Mouse (Mus musculus) lung, postnatal 25 days (tissue): ENCODE measurements at regions not wholly inside any gene's neighbourhood (a gene's known extent, or its start where the extent isn't known, plus 50 kb on each side); places are given as distances from the start of the nearest gene placed in this dataset.

Experiments used
- DNase-seq: peaks from one replicate; pipeline ENCODE4 v3.0.0; 2022; ENCODE audit warnings: low spot score

GRCm38 (mm10) chr14:105950924-105951323 is 54.3 kb upstream of the Spry2 start:
- peak; percentile 55 for DNase-seq

- DNase-seq: no peak
Measured at GRCm38 (mm10) chr14:105955082-105955481, 58.5 kb upstream of the Spry2 start.

- DNase-seq: no peak
Measured at GRCm38 (mm10) chr14:105956796-105957195, 60.2 kb upstream of the Spry2 start.

DNA sequence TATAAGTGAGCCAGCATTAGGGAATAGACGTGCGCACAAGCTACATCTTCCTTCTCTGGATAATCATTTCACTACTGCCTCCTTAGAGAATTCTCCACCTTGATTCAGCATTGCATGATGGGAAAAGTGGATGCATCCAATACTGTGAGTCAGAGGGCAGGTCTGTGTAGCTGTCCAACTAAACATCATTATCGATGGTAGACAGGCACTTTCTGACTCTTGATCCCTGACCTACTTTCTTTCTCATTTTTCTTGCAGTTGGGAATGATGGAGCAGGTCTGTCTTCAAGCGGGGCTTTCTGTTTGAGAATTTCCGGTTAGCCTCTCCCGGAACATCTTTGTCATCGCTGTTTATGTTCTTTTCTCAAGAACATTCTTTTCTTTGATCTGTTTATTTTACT is 61.4 kb upstream of the Spry2 start:
- DNase-seq: peak; percentile 39

GRCm38 (mm10) chr14:105979544-105980323 is 83.1 kb upstream of the Spry2 start:
- peak; percentile 36 for DNase-seq

- no peak for DNase-seq
Measured at GRCm38 (mm10) chr14:105980324-105980680, 83.7 kb upstream of the Spry2 start.

GRCm38 (mm10) chr14:105987341-105987882 is 90.8 kb upstream of the Spry2 start:
- no peak for DNase-seq

DNA sequence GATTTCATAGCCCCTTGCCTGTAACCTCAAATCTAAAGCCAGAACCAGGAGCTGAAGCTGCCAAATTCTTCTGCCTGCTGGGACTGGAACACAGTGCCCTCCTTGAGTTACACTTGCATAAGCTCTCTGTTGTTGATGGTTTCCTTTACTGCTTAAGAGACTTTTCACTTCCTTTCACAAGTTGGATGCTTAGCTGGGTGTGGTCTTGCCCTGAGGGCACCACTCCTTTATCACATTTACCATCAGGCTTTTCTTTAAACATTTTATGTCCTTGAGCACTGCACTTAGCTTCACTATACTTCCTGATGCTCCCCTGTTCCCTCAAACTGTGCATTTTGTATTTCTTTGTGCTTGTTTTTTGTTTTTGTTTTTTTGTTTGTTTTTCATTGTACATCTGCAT is 92.1 kb upstream of the Spry2 start:
- DNase-seq: no peak

- DNase-seq: peak; percentile 26
Measured at GRCm38 (mm10) chr14:105993124-105993523, 96.5 kb upstream of the Spry2 start.

- DNase-seq: no peak
Measured at GRCm38 (mm10) chr14:105999801-106000200, 103.2 kb upstream of the Spry2 start.

- no peak for DNase-seq
Measured at GRCm38 (mm10) chr14:106007769-106008168, 98.2 kb upstream of the Trim52 start.

- no peak for DNase-seq
Measured at GRCm38 (mm10) chr14:106008951-106009350, 97.0 kb upstream of the Trim52 start.

- DNase-seq: no peak
Measured at GRCm38 (mm10) chr14:106010961-106011360, 95.0 kb upstream of the Trim52 start.

DNA sequence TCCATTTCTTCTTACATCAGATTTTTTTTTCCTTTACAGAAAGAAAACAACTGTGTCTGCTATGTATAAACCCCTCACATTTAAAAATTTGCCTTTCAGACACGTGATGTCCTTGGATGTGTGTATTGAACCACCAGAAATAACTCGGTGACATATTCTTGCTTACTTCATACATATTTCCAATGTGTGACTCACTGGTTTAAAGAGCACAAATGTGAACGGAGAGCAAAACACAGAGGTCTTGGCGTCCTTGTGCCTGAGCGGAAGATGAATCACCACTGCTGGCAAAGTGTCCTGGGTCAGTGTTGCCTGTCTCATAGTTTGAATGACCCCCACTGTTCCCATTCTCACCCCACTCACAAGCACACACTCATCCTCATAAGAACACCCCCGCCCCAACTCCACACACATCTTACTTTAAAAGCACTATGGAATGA is 94.0 kb upstream of the Trim52 start:
- peak; percentile 34 for DNase-seq

DNA sequence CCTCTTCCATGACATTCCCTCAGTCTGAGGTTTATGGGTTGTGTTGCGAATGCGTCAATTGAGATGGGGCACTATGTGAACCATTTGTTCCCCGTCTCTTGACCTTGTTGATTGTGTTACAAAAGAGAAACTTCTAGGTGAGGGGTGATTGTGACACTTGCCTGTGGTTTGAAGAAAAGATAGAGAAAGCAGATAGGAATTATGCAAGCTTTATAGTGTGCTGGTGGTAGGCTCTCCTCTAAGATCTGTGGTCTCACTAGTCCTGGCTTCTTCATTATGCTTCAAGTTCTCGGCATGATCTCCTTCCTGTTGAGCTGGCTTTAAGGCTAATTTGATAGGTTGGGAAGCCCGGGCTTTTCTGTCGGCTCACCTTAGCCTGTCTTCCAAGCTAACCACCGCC is 83.2 kb upstream of the Trim52 start:
- DNase-seq: no peak

DNA sequence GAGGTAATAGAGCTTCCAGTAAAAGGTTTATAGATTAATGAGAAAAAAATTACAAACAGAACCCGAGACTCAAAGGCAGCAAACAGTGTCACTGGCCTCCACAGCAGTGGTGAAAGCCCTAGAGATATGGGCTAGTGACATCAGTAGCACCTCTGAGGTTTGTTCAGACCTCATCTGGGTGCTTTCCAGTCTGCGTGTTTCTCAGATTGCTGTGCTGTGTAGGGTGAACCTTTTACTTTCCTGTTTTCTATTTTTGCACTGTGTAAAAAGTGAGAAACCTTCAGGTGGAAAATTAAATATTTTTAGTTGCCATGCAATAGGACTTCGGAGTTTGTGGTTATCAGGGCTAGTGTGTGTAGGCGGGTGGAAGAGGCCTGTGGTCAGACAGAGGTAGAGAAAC is 79.2 kb upstream of the Trim52 start:
- DNase-seq: no peak

DNA sequence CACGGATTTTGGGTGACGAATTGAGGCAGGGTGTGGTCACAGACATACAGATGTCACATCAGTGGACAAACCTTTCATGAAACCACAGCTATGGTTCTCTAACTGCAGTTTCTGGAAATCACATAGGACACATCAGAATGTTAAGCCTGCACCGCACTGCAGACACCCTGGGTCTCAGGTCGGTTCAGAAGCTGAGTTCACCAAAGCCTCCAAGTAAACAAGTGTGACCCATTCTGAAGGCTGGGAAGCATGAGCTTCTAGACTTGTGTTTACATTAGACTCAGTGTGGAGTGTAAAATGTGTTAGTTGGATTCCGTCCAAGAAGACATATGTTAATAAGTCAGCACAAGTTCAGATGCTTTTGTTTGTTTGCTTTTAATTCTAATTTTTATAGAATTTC is 78.3 kb upstream of the Trim52 start:
- DNase-seq: no peak

GRCm38 (mm10) chr14:106031094-106031493 is 74.9 kb upstream of the Trim52 start:
- no peak for DNase-seq

- DNase-seq: no peak
Measured at GRCm38 (mm10) chr14:106033793-106034192, 72.2 kb upstream of the Trim52 start.

DNA sequence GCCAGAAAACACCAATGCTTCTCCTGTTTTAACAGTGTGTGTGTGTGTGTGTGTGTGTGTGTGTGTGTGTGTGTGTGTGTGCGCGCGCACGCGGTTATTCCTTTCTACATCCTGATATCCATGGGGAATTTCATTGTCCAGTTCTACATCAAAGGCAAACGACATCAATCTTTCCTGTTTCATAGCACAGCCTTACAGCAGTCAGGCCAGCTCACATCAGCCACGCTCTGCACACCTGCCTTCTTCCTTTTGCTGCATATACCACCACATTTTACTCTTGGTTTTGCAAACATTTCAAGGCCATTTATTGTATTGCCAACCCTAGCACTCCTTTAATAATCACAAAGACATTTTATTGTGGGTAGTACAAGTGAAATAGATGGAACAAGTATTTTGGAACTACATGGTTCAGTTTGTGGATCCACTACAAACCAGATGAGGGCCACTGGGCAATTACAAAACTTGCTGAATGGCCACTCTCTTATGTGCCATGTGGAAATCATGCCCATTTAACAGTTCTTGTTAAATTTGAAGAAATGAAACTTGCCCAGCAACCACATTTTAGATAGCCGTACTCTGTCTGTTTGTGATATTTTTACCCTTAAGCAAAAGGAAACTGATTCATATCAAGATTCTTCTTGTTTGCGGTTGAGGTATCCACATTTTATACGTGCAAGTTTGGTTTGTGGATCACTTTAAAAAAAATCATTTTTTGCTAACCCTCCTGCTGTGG is 70.9 kb upstream of the Trim52 start:
- no peak for DNase-seq

DNA sequence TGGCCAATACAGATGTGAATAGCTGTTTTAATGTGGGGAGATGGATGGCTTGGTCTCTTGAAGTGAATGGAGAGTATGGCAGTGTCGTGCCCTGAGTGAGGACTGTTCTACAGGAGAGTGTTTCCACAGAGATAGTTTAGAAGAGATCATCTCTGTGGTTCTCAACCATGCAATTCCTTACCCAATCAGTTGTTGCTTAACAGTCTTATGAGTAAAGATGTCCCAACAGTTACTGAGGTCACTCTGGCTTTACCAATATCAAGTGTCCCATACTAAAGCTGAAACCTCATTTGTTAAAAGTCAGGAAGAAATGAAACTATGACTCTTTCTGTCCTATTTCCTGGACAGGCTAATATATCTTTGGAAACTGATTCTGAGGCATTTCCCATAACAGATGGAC is 61.7 kb upstream of the Trim52 start:
- DNase-seq: no peak

- DNase-seq: no peak
Measured at GRCm38 (mm10) chr14:106050231-106050630, 55.8 kb upstream of the Trim52 start.
